Mouse (Mus musculus) heart, postnatal 4 days (tissue): Measurements from ENCODE around the gene Prkar1b. TPM values are rescaled to one million over a fixed set of nuclear protein-coding genes. Genes with fewer than 3 reads are reported as not detected.

Source experiments
- DNase-seq: peaks from one replicate; pipeline ENCODE4 v3.0.0; 2021
- total RNA-seq, 2 experiments: library from RNA; stranded (reverse); gene quantifications; 2 replicates each; pipeline ENCODE4 v1.2.3; 2021

Gene Prkar1b
- total RNA-seq, 2 experiments from 2014 or later: 2.3 to 2.8 TPM

GRCm38 (mm10) chr5:139060460-139061051 lies 89.2 kb downstream of the Prkar1b start:
- DNase-seq: peak; percentile 13

GRCm38 (mm10) chr5:139053176-139053575 lies 96.6 kb downstream of the Prkar1b start:
- no peak for DNase-seq

GRCm38 (mm10) chr5:139051276-139051675 lies 98.5 kb downstream of the Prkar1b start:
- no peak for DNase-seq

GRCm38 (mm10) chr5:139049367-139049766 lies 100.4 kb downstream of the Prkar1b start:
- peak; percentile 20 for DNase-seq

GRCm38 (mm10) chr5:139047171-139047570 lies 102.6 kb downstream of the Prkar1b start:
- DNase-seq: no peak

GRCm38 (mm10) chr5:139046636-139047035 lies 103.2 kb downstream of the Prkar1b start:
- no peak for DNase-seq

GRCm38 (mm10) chr5:139043546-139043945 lies 106.3 kb downstream of the Prkar1b start:
- no peak for DNase-seq

- no peak for DNase-seq
Measured at GRCm38 (mm10) chr5:139042299-139042698, 107.5 kb downstream of the Prkar1b start.

GRCm38 (mm10) chr5:139035171-139035570 lies 114.6 kb downstream of the Prkar1b start:
- no peak for DNase-seq

- no peak for DNase-seq
Measured at GRCm38 (mm10) chr5:139034746-139035145, 115.1 kb downstream of the Prkar1b start.

- peak; percentile 20 for DNase-seq
Measured at GRCm38 (mm10) chr5:139033406-139034317, 116.1 kb downstream of the Prkar1b start.

GRCm38 (mm10) chr5:139027603-139028002 lies 122.2 kb downstream of the Prkar1b start:
- no peak for DNase-seq

GRCm38 (mm10) chr5:139024351-139025105 lies 125.3 kb downstream of the Prkar1b start:
- no peak for DNase-seq

GRCm38 (mm10) chr5:139020595-139020994 lies 129.2 kb downstream of the Prkar1b start:
- DNase-seq: no peak

- peak; percentile 92 for DNase-seq
Measured at GRCm38 (mm10) chr5:139017371-139018124, 132.3 kb downstream of the Prkar1b start.

GRCm38 (mm10) chr5:139015097-139015496 lies 134.7 kb downstream of the Prkar1b start:
- DNase-seq: peak; percentile 75

GRCm38 (mm10) chr5:139010649-139011048 lies 139.2 kb downstream of the Prkar1b start:
- no peak for DNase-seq

GRCm38 (mm10) chr5:139007141-139007775 lies 142.5 kb downstream of the Prkar1b start:
- peak; percentile 35 for DNase-seq

GRCm38 (mm10) chr5:139004588-139004987 lies 145.2 kb downstream of the Prkar1b start:
- no peak for DNase-seq

GRCm38 (mm10) chr5:138999716-139000115 lies 150.1 kb downstream of the Prkar1b start:
- DNase-seq: no peak

GRCm38 (mm10) chr5:138997936-138998580 lies 151.7 kb downstream of the Prkar1b start:
- DNase-seq: peak; percentile 76
